Mouse (Mus musculus) bone marrow macrophage, adult 2 months (primary cell): ENCODE data around the gene Hcn4. TPM values are rescaled to one million over a fixed set of nuclear protein-coding genes. Genes with fewer than 3 reads are reported as not detected.

Experiments used
- H3K27ac ChIP-seq: 2 replicates; pipeline ENCODE4 v1.5.1; 2012; ENCODE audit warnings: low read depth, low read length; ENCODE audit not compliant: insufficient read depth
- H3K4me1 ChIP-seq: 2 replicates; pipeline ENCODE4 v1.6.1; 2012; ENCODE audit warnings: low read length; ENCODE audit not compliant: control insufficient read depth, insufficient read depth
- H3K4me3 ChIP-seq: 2 replicates; pipeline ENCODE4 v1.5.1; 2012; ENCODE audit warnings: mild to moderate bottlenecking, low read length, moderate library complexity; ENCODE audit not compliant: insufficient read depth
- CTCF ChIP-seq: IDR thresholded peaks from 2 replicates; pipeline ENCODE4 v1.5.1; 2012; ENCODE audit warnings: low read depth, mild to moderate bottlenecking, low read length, moderate library complexity
- POLR2A ChIP-seq: IDR thresholded peaks from 2 replicates; pipeline ENCODE4 v1.6.1; 2012; ENCODE audit warnings: mild to moderate bottlenecking, low read depth, low read length, borderline replicate concordance
- polyA plus RNA-seq: library from polyadenylated mRNA; stranded (reverse); fragments of >200 nt; gene quantifications from 2 replicates; pipeline ENCODE4 v1.2.4, GENCODE M21; 2012; ENCODE audit not compliant: missing spikeins, insufficient read depth, insufficient read length

The Hcn4 gene
- polyA plus RNA-seq, 1 experiment = not detected

DNA sequence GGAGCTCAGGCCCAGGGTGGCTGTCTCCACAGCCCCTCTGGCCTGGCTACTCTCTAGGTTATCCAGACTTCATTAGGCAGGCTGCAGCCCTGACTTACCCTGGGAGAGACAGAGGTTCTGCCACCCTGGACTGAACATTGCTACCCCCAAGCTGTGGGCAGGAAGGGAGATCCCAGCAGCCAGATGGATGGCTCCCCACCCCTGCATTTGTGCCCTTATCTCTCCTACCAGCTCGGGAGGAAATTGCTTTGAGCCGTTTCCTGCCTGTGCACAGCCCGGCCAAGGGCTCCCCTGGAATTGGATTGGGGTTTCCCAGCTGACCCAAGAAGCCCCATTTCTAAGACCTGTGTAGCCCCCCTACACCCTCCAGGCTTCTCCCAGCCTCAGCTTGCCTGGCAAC, 23.8 kb downstream of the Hcn4 start:
- Histone ChIP-seq H3K4me3 (no peak overlapping the region), H3K27ac (no peak overlapping the region), H3K4me1 (no peaks in the 10 kb centered on the region)
- TF ChIP-seq CTCF (no peak), POLR2A (no peak)

DNA sequence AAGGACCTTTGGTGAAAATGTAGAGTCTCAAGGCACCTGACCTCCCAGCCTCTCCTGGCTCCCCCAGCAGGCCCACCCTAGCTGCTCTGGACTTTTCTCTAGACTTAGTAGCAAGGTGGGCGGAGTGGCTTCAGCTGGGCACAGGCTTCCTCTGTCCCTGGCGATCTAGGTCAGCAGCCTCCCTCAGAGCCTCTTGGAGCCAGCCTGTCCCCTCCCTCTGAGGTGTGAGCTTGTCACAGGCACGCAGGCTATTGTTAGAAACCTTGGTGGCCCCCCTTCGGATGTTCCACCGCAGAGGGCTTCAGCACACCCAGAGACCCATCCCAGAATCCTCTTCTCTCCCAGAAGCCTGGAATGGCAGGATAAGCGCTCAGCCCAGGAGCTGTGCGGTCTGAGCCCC, 24.5 kb downstream of the Hcn4 start:
- Histone ChIP-seq H3K4me1 (no peaks in the 10 kb centered on the region), H3K4me3 (no peak overlapping the region), H3K27ac (no peak overlapping the region)
- TF ChIP-seq POLR2A = no peak
- no peak for TF ChIP-seq CTCF

DNA sequence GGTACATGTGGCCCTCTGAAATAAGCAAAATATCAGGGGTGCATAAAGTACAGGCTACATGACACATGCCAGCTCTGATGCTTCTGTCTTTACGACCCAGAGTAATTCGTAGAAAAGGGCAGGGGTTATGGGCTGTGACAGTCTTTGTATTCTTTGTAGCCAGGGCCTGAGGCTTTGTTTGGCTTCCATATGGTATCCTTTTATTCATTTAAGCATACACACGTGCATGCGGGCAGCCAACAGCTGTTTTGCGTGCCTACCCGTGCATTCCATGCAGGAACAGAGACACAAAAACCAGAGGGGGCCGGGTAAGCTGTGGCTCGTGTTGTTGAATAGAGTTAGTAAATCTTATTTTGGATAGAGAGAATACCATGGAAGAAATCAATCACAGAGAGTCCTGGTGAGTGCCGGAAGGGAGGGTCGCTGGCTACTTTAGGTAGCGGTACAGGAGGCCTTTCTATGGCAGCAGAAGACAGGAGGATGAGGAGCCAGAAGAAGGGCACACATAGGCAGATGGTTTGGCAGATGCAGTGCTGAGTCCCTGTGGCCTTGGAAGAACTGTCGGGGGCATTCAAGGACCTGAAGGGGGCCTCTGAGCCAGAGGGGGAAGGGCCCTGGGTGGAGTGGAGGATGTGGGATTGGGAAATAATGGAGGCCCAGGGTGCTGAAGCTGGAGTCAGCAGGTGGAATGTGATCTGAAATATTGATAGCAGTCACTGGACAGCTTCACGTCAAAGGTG, 26.5 kb downstream of the Hcn4 start:
- no peak overlapping the region for H3K4me3 ChIP-seq
- no peaks in the 10 kb centered on the region for H3K4me1 ChIP-seq
- H3K27ac ChIP-seq = no peak overlapping the region
- no peak for TF ChIP-seq POLR2A
- TF ChIP-seq CTCF = no peak

DNA sequence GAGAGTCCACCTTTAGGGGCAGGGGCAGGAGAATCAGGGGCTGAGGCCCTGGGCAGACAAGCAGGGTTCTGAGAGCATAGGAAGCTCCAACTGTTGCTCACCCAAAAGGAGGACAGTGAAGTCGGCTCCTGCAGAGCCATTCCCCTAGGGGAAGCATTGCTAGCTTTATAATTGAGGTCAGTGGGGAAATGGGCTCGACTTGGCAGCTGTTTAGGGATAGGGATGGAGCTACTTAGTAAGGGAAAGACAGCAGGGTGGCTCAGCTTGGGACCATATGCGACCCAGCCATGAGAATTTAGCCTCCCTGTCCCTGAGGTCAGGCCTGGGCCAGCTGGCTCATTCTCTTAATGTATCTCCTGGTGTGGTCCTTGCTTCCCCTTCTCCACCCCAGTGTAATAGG, 31.7 kb downstream of the Hcn4 start:
- no peak overlapping the region for H3K27ac ChIP-seq
- TF ChIP-seq CTCF = no peak
- no peak overlapping the region for H3K4me3 ChIP-seq
- no peaks in the 10 kb centered on the region for H3K4me1 ChIP-seq

DNA sequence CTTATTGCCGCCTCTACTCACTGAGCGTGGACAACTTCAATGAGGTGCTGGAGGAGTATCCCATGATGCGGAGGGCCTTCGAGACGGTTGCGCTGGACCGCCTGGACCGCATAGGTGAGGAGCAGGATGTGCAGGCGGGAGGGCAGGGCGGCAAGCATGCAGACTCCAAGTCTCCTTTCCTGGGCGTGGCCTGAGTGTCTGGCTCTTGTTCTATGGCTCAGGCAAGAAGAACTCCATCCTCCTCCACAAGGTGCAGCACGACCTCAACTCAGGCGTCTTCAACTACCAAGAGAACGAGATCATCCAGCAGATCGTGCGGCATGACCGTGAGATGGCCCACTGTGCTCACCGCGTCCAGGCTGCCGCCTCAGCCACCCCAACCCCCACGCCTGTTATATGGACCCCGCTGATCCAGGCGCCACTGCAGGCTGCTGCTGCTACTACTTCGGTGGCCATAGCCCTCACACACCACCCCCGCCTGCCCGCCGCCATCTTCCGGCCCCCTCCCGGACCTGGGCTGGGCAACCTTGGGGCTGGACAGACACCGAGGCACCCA, 35.9 kb downstream of the Hcn4 start:
- no peak for TF ChIP-seq POLR2A
- no peak for TF ChIP-seq CTCF
- H3K27ac ChIP-seq = no peak overlapping the region
- no peak overlapping the region for H3K4me3 ChIP-seq
- no peaks in the 10 kb centered on the region for H3K4me1 ChIP-seq

DNA sequence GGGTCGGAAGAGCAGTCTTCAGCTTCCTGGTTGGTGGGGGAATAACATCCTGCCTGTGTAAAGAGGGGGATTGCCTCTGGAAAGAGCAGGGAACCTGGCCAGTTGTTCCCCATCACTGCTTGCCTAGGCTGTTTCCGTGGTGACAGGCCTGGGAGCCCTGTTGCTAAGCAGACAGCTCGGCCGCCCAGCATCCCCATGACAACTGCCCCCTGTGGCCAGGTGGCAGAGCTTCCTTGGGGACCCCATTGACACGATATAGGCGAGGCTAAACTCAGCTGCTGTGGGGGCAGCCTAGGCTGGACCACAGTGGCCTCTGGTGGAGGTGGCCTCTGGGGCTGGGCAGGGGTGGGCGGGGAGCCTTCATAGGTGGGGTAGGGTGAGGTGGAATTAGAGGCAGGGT, 40.6 kb downstream of the Hcn4 start:
- no peak for TF ChIP-seq CTCF
- TF ChIP-seq POLR2A = no peak
- Histone ChIP-seq H3K4me3 (no peak overlapping the region), H3K4me1 (no peaks in the 10 kb centered on the region), H3K27ac (no peak overlapping the region)

DNA sequence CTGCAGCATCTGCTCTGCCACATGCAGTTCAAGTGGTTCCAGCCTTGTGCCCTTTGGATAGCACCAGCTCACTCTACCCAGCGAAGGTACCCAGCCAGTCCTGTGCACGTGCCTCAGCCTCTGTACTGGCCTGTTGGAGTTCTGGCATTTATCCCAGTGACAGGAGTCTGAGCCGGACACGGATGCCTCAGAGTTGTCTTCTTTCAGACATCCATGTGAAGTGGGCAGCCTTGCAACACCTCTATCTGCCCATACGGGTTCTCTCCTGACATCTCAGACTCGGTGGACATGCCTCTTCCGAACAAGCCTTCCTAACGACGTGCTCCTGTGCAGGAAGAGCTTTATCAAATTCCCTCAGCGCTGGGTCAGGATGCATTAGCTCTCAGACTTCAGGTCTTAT, 47.9 kb downstream of the Hcn4 start:
- H3K4me1 ChIP-seq = no peaks in the 10 kb centered on the region
- TF ChIP-seq POLR2A (no peak), CTCF (no peak)
- H3K27ac ChIP-seq = no peak overlapping the region
- no peak overlapping the region for H3K4me3 ChIP-seq

DNA sequence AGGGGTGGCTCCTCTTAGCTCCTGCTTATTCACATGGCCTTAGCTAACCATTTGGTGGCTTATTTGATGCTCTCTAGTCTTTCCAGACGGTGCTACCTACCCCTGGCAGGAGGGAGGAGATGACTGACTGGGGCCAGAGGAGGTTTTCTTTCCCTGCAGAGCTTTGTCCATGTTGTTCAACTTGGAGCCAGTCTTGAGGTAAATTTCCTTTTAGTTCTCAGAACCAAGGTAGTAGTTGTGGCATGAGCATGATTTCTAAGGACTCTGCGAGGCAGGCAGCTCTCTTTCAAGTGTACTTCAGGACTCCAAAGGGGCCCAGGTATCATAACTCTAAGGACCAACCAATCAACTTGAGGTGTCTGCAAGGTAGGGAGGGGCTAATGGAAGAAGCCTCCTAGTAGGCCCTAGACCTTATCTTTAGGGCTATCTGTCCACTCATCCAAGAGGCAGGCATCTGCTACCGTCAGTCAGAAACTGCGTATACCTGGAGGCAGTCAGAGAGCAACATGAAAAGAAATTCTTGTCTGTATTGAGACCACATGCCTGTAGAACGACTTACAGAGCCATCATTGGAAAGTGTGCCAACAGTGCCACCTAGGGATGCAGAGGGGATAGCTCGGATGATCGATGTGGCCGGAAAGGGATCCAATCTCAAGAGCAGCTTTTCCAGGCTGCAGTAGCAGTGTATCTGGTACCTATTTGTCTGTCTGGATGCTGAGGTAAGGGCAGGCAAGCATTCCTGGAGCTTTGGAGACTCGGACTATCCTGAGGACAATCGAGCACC, 50.5 kb downstream of the Hcn4 start:
- no peak for TF ChIP-seq POLR2A
- peak; percentile 52 for TF ChIP-seq CTCF
- Histone ChIP-seq H3K27ac (no peak overlapping the region), H3K4me3 (no peak overlapping the region), H3K4me1 (no peaks in the 10 kb centered on the region)

DNA sequence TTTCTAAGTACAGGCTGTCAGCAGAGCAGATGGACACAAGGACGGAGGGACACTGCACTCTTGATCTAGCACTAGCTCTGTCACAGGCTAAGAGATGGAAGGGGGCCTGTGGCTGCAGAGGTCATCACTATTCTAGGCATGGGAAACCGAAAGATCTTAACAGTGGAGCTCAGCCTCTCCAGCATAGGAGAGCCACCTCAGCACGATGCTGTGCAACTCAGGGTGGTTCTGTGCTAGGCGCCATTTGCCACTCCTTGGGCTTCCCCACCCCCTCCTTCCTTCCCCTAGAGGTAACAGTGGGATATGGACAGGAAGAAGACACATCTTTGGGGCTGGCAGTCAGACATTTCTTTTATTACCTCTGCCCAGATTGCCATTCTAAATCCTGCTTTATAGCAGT, 51.1 kb downstream of the Hcn4 start:
- Histone ChIP-seq H3K4me3 (no peak overlapping the region), H3K27ac (no peak overlapping the region), H3K4me1 (no peaks in the 10 kb centered on the region)
- no peak for TF ChIP-seq POLR2A
- TF ChIP-seq CTCF = no peak

DNA sequence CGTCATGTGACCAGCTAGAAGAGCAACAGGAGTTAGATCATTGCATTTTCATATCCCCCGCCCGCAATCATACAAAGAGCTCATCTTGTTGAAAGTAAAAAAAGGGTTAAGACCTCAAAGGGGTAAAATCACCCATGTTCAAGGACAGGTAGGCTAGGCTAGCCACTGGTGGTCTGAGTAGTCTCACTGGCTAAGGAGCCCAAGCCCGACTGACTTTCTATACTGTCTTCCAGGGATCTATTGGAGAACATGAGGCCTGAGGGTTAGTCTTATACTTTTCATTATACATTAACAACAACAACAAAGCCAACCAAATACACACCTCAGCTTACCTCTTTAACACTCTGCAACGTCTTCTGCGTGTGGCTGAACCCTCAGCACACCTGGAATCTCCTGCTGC, 52.2 kb downstream of the Hcn4 start:
- TF ChIP-seq CTCF (no peak), POLR2A (no peak)
- no peak overlapping the region for H3K4me3 ChIP-seq
- H3K4me1 ChIP-seq = no peaks in the 10 kb centered on the region
- no peak overlapping the region for H3K27ac ChIP-seq
